Mouse (Mus musculus): ENCODE results near the gene Zfyve28.

GRCm38 (mm10) chr5:34298061-34298460, 9.8 kb upstream of the Zfyve28 start:
- TF ChIP-seq GATA1 (IDR thresholded peaks at IDR 0.05; ENCODE audit: low read length) (no peak), TAL1 (IDR thresholded peaks at IDR 0.05; ENCODE audit: low read length) (no peak)
